Mouse (Mus musculus): ENCODE data around the gene Cfap221.

Cfap221 gene

DNA sequence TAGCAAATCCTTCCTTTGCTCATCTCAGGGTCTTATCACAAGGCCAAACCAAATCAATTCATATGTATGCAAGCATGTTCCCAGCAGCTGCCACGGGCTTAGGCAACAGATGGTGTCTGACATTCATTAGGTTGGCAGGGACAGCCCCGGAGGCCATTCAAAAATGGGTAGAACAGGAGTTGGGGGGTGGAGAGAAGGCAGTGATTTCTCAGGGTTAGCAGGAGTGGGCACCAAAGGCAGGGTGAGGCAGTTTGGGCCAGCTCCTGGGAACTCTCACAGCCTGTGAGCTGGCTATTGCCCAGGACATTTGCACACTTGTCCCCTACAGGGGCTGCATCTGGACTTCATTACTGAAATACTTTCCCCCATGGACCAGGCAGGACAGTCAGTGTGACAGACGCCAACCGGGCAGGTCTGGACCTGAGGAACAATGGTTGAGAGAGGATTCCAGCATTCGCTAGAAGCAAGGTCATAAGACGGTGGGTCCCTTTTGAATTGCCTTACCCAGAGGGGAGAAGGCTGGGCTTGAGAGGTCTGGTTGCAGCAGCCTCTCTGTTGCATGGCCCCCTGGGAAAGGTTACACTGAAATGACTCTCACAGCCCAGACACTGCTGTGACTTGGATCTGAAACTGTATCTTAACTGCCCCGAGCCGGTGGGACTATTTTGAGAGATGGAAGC is 94.3 kb downstream of the Cfap221 start:
- DNase-seq, result no peak

DNA sequence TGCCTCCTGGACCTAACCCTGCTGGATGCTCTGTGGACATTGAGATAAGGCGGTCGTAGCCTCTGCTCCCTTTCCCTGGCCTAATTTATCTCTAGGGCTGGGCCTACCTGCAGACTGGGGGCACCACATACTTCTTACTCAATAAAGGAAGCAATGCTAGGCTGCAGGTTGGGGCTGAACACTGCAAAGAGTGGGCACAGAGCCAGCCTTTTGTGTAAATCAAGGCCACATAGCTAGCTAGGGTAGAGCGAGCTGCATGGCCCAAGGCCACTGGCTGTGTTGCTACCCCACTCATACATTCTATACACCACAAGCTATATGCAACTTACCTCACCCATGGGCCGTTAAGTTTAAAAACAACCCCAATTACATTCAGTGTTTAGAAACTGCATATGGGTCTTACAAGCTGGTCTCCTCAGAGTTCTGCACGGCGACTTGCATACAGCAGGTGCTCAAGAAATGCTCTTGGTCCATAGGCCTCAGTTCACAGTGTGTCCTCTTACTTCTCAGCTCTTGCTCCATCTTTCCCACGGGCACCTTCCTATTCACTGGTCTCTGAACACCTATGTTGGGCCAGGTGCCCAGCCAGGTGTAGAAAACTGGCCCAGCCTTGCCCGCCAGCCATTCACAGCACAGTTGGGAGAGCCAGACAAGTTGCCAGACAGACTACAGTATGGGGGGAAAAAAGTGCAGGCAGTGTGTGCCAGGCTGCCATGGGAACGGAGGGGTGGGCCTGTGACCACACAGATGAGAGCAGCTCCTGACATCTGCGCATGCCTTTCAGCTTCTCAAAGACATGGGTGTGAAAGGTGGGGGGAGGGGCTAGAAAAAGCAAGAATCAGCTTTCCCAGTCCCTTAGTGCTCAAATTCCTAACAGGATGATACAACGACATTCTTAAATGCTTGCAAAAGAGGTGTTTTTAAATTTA is 97.6 kb downstream of the Cfap221 start:
- peak; percentile 21 to 23 for DNase-seq

DNA sequence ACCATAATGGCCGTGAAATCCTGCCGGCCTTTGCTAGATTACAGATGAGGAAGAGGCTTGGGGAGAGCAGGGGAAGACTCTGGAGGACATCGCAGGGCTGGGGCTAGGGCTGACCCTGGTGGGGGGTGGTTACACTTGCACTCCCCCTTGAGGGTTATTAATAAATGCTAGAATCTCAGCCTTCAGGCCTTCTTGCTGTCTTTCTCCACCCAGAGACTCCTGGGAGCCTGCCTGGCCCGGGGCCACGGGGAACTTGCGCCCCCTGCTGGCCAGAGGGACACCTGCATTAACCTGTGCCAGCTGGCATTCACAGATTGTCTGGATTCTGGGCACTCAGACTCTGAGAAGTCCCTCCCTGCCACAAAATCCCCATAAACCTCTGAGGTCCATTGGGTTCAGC is 102.1 kb downstream of the Cfap221 start:
- peak; percentile 59 to 73 for DNase-seq

DNA sequence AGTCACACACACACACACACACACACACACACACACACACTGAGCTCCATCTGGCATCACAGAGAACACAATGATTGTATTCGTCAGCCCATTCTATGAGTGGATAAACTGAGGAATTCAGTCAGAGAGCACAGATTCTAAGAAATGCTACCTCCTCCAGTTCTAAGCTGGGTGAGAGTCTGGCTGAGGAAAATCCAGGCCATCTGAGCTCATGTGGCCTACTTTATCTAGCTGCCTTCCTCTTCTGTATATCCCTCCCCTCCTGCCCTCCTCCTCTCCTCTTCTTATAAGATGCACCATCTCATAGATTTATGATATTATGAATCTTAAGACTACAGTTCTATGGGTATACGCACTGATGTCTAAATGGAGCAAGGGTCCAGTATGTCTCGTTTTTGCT is 103.4 kb downstream of the Cfap221 start:
- DNase-seq, result no peak

DNA sequence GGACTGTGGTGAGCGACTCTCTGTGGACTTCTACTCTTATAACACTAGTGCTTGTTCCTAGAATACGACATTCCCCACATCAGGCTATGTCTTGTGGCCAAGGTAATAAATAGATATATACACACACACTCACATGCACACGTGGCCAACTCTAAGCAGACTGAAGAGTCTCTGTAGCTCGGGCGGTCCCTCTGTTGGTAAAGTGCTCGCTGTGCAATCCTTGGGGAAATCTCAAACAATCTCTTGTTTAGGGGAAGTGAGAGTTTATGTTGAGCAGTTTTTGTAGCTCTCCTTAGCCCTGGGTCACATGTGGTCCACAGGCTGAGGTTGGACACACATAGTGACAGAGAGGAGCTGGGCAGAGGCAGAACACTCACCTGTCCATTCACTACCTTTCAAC is 104.1 kb downstream of the Cfap221 start:
- DNase-seq, result no peak

DNA sequence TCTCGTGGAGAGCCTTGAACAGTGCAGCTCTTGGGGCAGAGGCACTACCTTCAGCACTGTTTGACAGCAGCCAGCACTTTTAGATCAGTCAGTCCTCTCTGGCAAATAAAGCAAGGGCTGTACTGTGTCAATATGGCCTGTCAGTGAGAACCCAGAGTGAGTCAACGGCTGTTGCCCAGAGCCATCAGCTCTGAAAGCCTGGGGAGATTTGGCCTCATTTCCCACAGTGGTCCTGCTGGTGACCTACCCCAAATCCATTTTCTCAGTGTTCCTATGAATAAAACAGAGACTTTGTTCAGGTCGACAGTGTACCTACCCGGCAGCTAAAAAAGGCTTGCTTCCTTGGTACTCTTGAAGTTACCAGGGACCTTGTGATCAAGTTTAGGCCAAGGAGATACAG is 105.2 kb downstream of the Cfap221 start:
- no peak for DNase-seq

DNA sequence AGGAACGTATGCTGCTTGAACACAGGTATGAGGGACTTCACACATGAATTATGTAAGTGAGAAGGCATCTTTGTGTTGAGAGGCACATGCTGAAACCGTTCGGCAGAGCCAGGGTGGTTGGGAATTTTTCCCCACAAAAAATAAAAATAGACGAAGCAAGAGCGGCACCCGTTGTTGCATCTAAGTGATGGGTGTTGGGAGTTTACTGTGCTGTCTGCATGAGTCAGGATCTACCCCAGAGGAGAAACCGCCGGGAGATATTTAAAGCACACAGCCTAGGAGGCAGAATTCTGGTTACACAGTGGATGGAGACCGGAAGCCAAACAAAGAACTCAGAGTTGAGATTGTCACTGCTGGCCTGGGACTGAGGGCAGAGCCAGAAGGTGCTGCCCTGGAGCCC is 105.9 kb downstream of the Cfap221 start:
- no peak for DNase-seq

DNA sequence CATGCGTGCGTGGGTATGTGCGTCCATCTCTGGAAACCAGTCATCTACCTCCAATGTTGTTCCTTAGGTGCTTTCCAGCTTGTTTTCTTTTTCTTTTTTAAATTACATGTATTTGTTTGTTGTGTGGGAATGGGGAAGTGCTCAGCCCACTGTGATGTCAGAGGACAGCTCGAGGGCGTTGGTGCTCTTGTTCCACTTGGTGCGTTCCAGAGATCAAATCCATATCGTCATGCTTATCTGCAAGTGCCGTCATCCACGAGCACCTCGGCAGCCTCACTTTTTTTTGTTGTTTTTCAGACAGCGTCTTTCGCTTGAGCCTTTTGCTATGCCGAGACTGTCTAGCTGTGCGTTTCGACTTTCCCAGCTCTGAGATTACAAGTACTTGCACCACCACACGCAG is 107.7 kb downstream of the Cfap221 start:
- no peak for DNase-seq

DNA sequence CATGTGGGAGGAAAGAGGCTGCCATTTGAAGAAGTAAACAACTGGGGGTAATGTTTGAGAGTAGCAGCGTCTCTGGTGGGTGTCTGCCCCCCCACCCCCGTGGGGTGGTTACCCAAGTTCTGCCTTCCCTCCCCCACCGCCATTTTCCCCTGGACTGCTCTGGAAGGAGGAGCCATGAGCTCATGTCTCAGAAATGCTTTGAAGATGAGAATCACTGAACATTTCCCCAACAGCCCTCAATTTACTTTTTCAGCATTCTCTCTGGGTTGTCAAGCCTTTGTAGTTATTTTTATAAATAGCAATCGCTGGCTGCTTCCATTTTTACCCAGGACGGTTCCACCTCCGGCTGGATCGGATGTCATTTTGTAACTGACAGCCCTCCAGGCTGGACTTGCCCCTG is 110.7 kb downstream of the Cfap221 start:
- no peak for DNase-seq

DNA sequence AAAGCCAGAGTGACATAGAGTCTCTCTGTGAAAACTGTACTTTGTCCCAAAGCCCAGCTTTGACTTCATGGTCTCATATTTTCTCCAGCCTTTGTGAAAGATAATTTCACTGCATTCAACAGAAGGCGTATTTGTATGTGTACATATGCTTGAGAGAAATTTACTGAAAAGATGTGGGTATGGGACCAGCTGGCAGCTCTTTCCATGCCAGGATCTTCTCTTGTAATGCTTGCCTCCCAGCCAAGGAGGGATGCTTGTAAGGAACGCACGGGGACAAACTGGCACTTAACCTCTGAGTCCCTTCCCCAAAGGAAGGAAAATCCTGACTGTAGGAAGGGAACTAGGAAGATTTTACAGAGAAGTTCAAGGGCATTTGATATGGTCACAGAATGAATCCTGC is 112.8 kb downstream of the Cfap221 start:
- DNase-seq, result no peak

DNA sequence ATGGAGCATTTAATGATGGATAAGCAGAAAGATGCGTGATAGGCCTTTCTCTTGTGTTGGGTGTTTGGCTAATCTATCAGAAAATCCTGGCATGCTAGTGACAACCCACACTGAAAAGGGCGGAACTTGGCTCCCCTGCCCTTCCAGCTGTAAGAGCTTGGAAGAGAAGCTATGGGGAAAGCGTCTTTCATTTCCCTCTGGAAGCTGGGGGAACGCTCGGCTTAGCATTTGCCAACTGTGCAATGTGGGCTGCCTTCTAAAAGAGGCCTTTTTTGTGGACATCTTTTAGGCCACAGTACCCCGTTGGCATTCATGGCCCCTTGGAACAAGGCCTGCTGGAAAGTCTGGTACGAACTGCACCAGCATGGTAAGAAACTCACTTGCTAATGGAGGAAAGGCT is 118.1 kb downstream of the Cfap221 start:
- DNase-seq, result no peak

DNA sequence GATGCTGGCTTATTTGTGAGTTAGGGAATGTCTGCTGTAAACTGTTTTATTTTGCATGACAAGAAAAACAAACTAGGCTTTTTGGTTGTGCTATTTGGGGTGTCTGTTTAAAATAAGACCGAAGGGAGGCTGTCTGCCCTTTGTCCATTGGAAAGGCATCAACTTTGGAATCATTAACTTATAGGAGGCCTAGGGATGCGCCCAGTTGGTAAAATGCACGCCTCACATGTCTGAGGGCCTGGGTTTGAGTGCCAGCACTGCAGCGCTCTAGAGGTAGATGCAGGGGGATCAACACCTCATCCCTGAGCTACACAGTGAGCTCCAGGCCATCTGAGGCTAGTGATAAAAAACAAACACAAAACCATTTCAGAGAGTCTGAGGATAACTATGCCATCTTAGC is 119.6 kb downstream of the Cfap221 start:
- DNase-seq, result peak; percentile 32 to 35

All from kidney, adult 8-10 months (tissue).